8 mouse cellular contexts compared by ENCODE assay signal in the genomic region with DNA sequence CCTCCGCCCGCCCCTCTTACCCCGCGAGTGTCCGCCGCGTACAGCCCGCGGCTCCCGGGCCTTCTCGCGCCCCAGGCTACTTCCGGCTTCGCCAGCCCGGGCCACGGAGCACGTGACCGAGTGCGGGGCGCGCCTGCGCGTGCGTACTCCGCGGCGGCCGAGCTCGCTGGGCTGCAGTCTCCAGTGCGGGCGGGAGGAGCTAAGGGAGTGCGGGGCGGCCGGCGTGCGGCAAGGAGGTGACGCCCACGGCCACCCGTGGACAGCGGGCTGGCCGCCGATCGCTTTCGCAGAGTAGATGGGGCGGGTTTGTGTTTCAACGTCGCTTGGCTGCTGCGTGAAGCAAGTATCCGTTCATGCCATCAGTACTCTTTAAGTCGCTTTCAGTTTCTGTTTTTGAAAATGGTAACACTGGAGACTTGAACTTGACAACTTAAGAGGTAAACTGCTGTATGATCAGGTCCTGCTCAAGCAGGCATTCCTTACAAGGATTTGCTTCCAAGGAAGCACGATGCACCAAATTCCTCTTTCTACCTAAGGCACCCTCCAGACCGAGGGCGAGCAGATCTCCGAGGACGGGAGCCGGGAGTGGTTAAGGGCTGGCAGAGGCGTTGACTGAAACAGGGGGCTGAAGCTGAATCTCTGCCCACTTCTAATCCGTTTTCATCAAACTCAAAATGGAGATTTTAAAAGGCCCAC. TPM values are rescaled to one million over a fixed set of nuclear protein-coding genes. Genes with fewer than 3 reads are reported as not detected.
DNase-seq lines count a peak whose midpoint lies in the region; ATAC-seq and TF ChIP-seq lines count a peak whose summit lies in the region.

A gene (minus strand): TSS at position 113 of the 696 bp plus-strand sequence.

- DNase-seq in ES-CJ7 (ENCODE audit: low read depth, low spot score): peak; percentile 86
- peak; percentile 93 for DNase-seq in cerebellum, adult 11 months
- peak; percentile 90 for DNase-seq in heart, postnatal 25 days (ENCODE audit: low spot score)
- DNase-seq in layer of hippocampus, adult 2 months (ENCODE audit: low spot score in 2 of 2): peak; percentile 91 to 93
- peak; percentile 97 for DNase-seq in lung, embryonic 14.5 days
- peak; percentile 93 for DNase-seq in thymus, adult 2 months

- H3K4me3 ChIP-seq in forebrain, embryonic 15.5 days: peak within 1 kb of the TSS; percentile 77
- peak within 1 kb of the TSS; percentile 81 for H3K4me3 ChIP-seq in layer of hippocampus, adult 2 months
- peak within 1 kb of the TSS; percentile 90 for H3K4me3 ChIP-seq in lung, embryonic 14.5 days (ENCODE audit: low read depth, low read length)
- H3K4me3 ChIP-seq in olfactory bulb, adult 2 months (ENCODE audit: insufficient read depth, low read depth, low read length): peak within 1 kb of the TSS; percentile 67
- peak within 1 kb of the TSS; percentile 72 for H3K4me3 ChIP-seq in thymus, adult 2 months (ENCODE audit: control insufficient read depth, insufficient read depth, low read length)

- peaks cover 22% of the 10 kb centered on the region for H3K36me3 ChIP-seq in forebrain, embryonic 15.5 days
- H3K36me3 ChIP-seq in lung, embryonic 14.5 days (ENCODE audit: insufficient read depth): peaks cover 52% of the 10 kb centered on the region
- peaks cover 8% of the 10 kb centered on the region; the same call in 1 of the 2 replicates for H3K36me3 ChIP-seq in thymus, adult 2 months (ENCODE audit: control insufficient read depth, insufficient read depth, low read length)

- peak; percentile 99 for ATAC-seq in forebrain, embryonic 15.5 days (replicated peaks)
- peak; percentile 98 for ATAC-seq in lung, embryonic 14.5 days (ENCODE audit: insufficient read depth)

- peak; percentile 56; the same call in 1 of the 2 replicates for TF ChIP-seq POLR2A in olfactory bulb, adult 2 months (IDR thresholded peaks at IDR 0.05; ENCODE audit: insufficient read depth, low read depth, low read length)
- peak; percentile 93 for TF ChIP-seq POLR2A in thymus, adult 2 months (IDR thresholded peaks at IDR 0.05; ENCODE audit: control insufficient read depth, extremely low read depth, insufficient read depth, low read length, poor library complexity)

- H3K27me3 ChIP-seq in forebrain, embryonic 15.5 days: no peaks in the 10 kb centered on the region
- H3K27me3 ChIP-seq in lung, embryonic 14.5 days (ENCODE audit: insufficient read depth, low read length): no peaks in the 10 kb centered on the region
- H3K27me3 ChIP-seq in thymus, adult 2 months (ENCODE audit: control insufficient read depth, insufficient read depth, low read length): no peaks in the 10 kb centered on the region

- H3K4me1 ChIP-seq in forebrain, embryonic 15.5 days: peaks cover 13% of the 10 kb centered on the region
- H3K4me1 ChIP-seq in lung, embryonic 14.5 days (ENCODE audit: insufficient read depth): peaks cover 6% of the 10 kb centered on the region; the same call in 1 of the 2 replicates
- peaks cover 8% of the 10 kb centered on the region for H3K4me1 ChIP-seq in olfactory bulb, adult 2 months (ENCODE audit: control insufficient read depth, insufficient read depth, low read length)
- H3K4me1 ChIP-seq in thymus, adult 2 months (replicated peaks; ENCODE audit: control insufficient read depth, insufficient read depth, low read length): peaks cover 12% of the 10 kb centered on the region

- peak within 1 kb of the TSS; percentile 81 for H3K9ac ChIP-seq in forebrain, embryonic 15.5 days (replicated peaks)
- peak within 1 kb of the TSS; percentile 87 for H3K9ac ChIP-seq in lung, embryonic 14.5 days

- no peaks in the 10 kb centered on the region for H3K9me3 ChIP-seq in forebrain, embryonic 15.5 days
- no peaks in the 10 kb centered on the region for H3K9me3 ChIP-seq in lung, embryonic 14.5 days (ENCODE audit: low read depth, low read length)

- intact Hi-C loops in heart, postnatal 25 days (cut with DNase I): loop anchor here (5.0 kb wide), 1 partner anchor 40 kb away; a partner anchor contains a TSS

- H3K27ac ChIP-seq in forebrain, embryonic 15.5 days (replicated peaks): peak within 1 kb of the TSS; percentile 58
- H3K27ac ChIP-seq in layer of hippocampus, adult 2 months: peak within 1 kb of the TSS; percentile 93
- H3K27ac ChIP-seq in lung, embryonic 14.5 days (ENCODE audit: low read depth): peak within 1 kb of the TSS; percentile 76
- peak within 1 kb of the TSS; percentile 13; the same call in 1 of the 2 replicates for H3K27ac ChIP-seq in olfactory bulb, adult 2 months (ENCODE audit: insufficient read depth, low read depth, low read length)
- peak within 1 kb of the TSS; percentile 44 for H3K27ac ChIP-seq in thymus, adult 2 months (ENCODE audit: control insufficient read depth, insufficient read depth, low read length)

- H3K4me2 ChIP-seq in forebrain, embryonic 15.5 days (replicated peaks): peak within 1 kb of the TSS; percentile 66
- peak within 1 kb of the TSS; percentile 60 for H3K4me2 ChIP-seq in lung, embryonic 14.5 days

- WGBS in forebrain, embryonic 15.5 days: under 1% methylated on average over 58 of the region's 58 CpGs
- WGBS in lung, embryonic 14.5 days: under 1% methylated on average over 58 of the region's 58 CpGs
- WGBS in olfactory bulb, adult 2 months: under 1% methylated on average over 55 of the region's 58 CpGs
- WGBS in thymus, adult 2 months: under 1% methylated on average over 56 of the region's 58 CpGs

- TF ChIP-seq CTCF in layer of hippocampus, adult 2 months (conservative IDR thresholded peaks at IDR 0.05): no peak
- TF ChIP-seq CTCF in lung, embryonic 14.5 days (IDR thresholded peaks at IDR 0.05; ENCODE audit: low read depth): no peak
- no peak for TF ChIP-seq CTCF in olfactory bulb, adult 2 months (IDR thresholded peaks at IDR 0.05; ENCODE audit: insufficient read depth, low read depth, low read length)
- peak; percentile 48; the same call in 1 of the 2 replicates for TF ChIP-seq CTCF in thymus, adult 2 months (IDR thresholded peaks at IDR 0.05; ENCODE audit: borderline replicate concordance, control insufficient read depth, extremely low read depth, insufficient read depth, low read length, poor library complexity)

RNA-seq across cellular contexts. Expression of the gene that starts here (rescaled TPM):
- 35.0 and 36.3 TPM in 2 replicates for polyA plus RNA-seq in forebrain, embryonic 15.5 days (2015; fragmentation: Nextera tagmentation; extraction: Ambion mirVana)
- total RNA-seq in heart, postnatal 25 days (2021): 10 to 100 TPM; 16.7 to 20.4 TPM
- total RNA-seq in layer of hippocampus, adult 2 months (2021): 10 to 100 TPM; 49.3 to 55.6 TPM
- polyA plus RNA-seq in lung, embryonic 14.5 days (2014; fragmentation: Nextera tagmentation; extraction: Ambion mirVana): 38.1 and 39.6 TPM in 2 replicates
- polyA plus RNA-seq in olfactory bulb, adult 2 months (2012; ENCODE audit: insufficient read depth, insufficient read length, low replicate concordance, missing spikeins): 288 TPM in 1 of 2 replicates, not detected in the other
- 16.4 and 19.6 TPM in 2 replicates for polyA plus RNA-seq in thymus, adult 2 months (2012; rRNA removed)

Comparison
In these comparisons a context has a peak if more than half of its experiments do, and no peak if none do; other contexts are left out.
1. Peak in every context shown above with its lines: DNase-seq, ATAC-seq, H3K4me3 ChIP-seq and H3K27ac ChIP-seq.
2. H3K27ac ChIP-seq: peak in every context shown above with its lines; median percentile 93 in layer of hippocampus, adult 2 months; 76 in lung, embryonic 14.5 days; 58 in forebrain, embryonic 15.5 days; 44 in thymus, adult 2 months; 13 in olfactory bulb, adult 2 months.